Mouse (Mus musculus) ES-E14 (cell line): ENCODE data around the gene Srms.

Source experiments
- HCFC1 ChIP-seq: IDR thresholded peaks from 2 replicates; pipeline ENCODE4 v1.6.1; 2012; ENCODE audit warnings: low read length, inconsistent platforms, borderline replicate concordance; ENCODE audit not compliant: insufficient read depth
- MAFK ChIP-seq: IDR thresholded peaks from 2 replicates; pipeline ENCODE4 v1.6.1; 2014; ENCODE audit warnings: mild to moderate bottlenecking, low read depth, low read length, inconsistent platforms; ENCODE audit not compliant: insufficient read depth
- ZC3H11A ChIP-seq: IDR thresholded peaks from 2 replicates; pipeline ENCODE4 v1.6.1; 2012; ENCODE audit warnings: low read depth, mild to moderate bottlenecking, inconsistent platforms, low read length, borderline replicate concordance
- ZNF384 ChIP-seq: IDR thresholded peaks from 2 replicates; pipeline ENCODE4 v1.6.1; 2012; ENCODE audit warnings: low read depth, low read length, inconsistent platforms

DNA sequence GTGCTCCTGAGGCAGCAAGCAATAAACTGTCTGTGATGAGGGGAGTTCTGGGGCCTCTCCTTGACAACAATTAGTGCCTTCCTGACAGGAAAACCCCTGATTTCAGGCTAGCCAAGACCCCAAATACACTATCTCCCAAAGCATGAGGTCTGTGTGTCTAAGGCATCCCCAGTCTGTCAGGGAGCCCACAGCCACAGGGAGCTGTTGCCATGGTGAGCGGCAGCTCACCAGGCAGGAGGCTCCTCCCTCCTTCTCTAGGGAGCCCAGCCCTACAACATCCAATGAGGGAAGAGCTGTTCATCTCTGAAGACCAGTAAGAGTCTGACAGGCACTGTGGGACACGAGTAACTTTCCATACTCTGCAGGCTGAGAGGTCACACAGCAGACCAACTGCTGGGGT, 53.2 kb downstream of the Srms start:
- TF ChIP-seq ZNF384 (no peak), HCFC1 (no peak), ZC3H11A (no peak), MAFK (no peak)
